In genomic region chr17:80480031-80480854, GRCm38 (mm10) we compare ENCODE assay signal across 8 mouse cellular contexts. TPM values are rescaled to one million over a fixed set of nuclear protein-coding genes. Genes with fewer than 3 reads are reported as not detected.
DNase-seq lines count a peak whose midpoint lies in the region.

Gene Sos1 (minus strand): TSS chr17:80480453.

- H3K4me3 ChIP-seq in megakaryocyte, embryonic 14.5 days (replicated peaks): peak within 1 kb of the TSS; percentile 98

- H3K27me3 ChIP-seq in megakaryocyte, embryonic 14.5 days (replicated peaks): no peaks in the 10 kb centered on the region

- H3K36me3 ChIP-seq in megakaryocyte, embryonic 14.5 days (replicated peaks; ENCODE audit: low read length): peaks cover 10% of the 10 kb centered on the region

- peaks cover 69% of the 10 kb centered on the region for H3K4me1 ChIP-seq in megakaryocyte, embryonic 14.5 days

- peak; percentile 98 to 99 for DNase-seq in adrenal gland, adult (ENCODE audit: inconsistent age in 2 of 2, low spot score in 1 of 2)
- peak; percentile 96 for DNase-seq in embryo, embryonic 10 days (ENCODE audit: low spot score)
- DNase-seq in gastrocnemius, postnatal 10 days: peak; percentile 98
- DNase-seq in induced T-regulatory cell, adult 2 months (ENCODE audit: low read depth): peak; percentile 96
- peak; percentile 78 to 95 for DNase-seq in left cerebral cortex, adult 9 months (ENCODE audit: low spot score in 2 of 2)
- DNase-seq in right cerebral cortex, adult 2 months (ENCODE audit: low spot score in 2 of 2): peak; percentile 96 to 97
- peak; percentile 88 for DNase-seq in urinary bladder, postnatal 10 days (ENCODE audit: low spot score)

- no peaks in the 10 kb centered on the region for H3K9me3 ChIP-seq in megakaryocyte, embryonic 14.5 days

RNA-seq across cellular contexts. Expression of gene Sos1, which starts in this region (rescaled TPM):
- 10 to 100 TPM; 14.4 to 17.6 TPM for total RNA-seq in gastrocnemius, postnatal 10 days (2021)
- polyA plus RNA-seq in megakaryocyte, embryonic 14.5 days (2012; ENCODE audit: insufficient read depth, low replicate concordance): 1.1 and 1.3 TPM in 2 replicates

Comparison
In these comparisons a context has a peak if more than half of its experiments do, and no peak if none do; other contexts are left out.
1. Peak in every context shown above with its lines: DNase-seq and H3K4me3 ChIP-seq.